Mouse (Mus musculus) olfactory bulb, adult 2 months (tissue): Measurements from ENCODE around the gene Arhgef19.

ENCODE experiments used
- CTCF ChIP-seq: fragments of 200-500 bp; IDR thresholded peaks from 2 replicates; pipeline ENCODE4 v1.5.1; 2012; ENCODE audit warnings: low read depth, mild to moderate bottlenecking, low read length, moderate library complexity; ENCODE audit not compliant: insufficient read depth
- POLR2A ChIP-seq: fragments of 200-500 bp; IDR thresholded peaks from 2 replicates; pipeline ENCODE4 v1.6.1; 2012; ENCODE audit warnings: mild to moderate bottlenecking, low read depth, low read length, moderate library complexity; ENCODE audit not compliant: insufficient read depth

DNA sequence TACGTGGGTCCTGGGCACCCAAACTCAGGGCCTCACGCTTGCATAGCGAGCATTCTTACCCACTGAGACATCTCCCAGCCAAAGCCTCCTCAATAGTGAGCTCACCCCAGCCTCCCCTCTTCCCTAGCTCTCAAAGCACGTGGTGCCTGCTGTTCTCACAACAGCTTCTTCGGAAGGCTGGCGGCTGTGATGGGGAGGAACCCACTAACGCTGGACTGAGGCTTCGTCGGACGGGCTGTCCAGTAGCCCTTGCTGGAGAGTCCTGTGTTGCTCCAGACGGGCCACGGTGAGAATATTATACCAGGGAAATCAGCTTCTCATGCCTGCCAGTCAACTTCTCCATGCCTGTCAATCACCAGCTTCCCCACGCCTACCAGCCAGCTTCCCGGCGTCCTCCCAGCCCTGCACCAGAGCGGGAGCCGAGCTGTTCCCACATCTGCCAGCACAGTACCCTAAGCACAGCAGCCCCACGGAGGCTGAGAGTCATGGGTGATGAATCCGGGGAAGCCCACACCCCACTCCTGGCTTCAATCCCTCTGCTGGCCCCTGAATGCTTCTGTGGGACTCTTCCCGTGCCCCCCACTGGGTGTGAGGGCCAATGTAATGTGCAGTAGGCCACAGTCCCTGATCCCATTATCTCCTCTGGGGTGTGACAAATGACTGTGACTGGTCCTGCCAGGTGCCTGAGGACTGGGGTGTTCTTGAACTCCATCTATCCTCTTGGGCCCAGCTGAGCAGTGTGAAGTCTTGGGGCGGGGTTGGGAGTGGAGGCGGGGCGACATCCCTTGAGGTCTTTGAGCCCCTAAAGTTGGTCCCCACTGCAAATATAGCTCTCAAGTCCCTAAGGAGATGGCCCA, 35.4 kb downstream of the Arhgef19 start:
- no peak for TF ChIP-seq POLR2A
- TF ChIP-seq CTCF = no peak
